Mouse (Mus musculus) bone marrow, adult 2 months (tissue): ENCODE results near the gene Rnf149. TPM values are rescaled to one million over a fixed set of nuclear protein-coding genes. Genes with fewer than 3 reads are reported as not detected.

Experiments
- H3K27ac ChIP-seq: fragments of 200-500 bp; 2 replicates; pipeline ENCODE4 v1.5.1; 2012; ENCODE audit warnings: low read depth, mild to moderate bottlenecking, control low read depth, inconsistent platforms, low read length; ENCODE audit not compliant: control insufficient read depth, poor library complexity, insufficient read depth
- H3K4me1 ChIP-seq: fragments of 200-500 bp; 2 replicates; pipeline ENCODE4 v1.6.1; 2011; ENCODE audit warnings: low read length; ENCODE audit not compliant: control insufficient read depth, insufficient read depth
- H3K4me3 ChIP-seq: fragments of 200-500 bp; replicated peaks from 2 replicates; pipeline ENCODE3; 2011; ENCODE audit warnings: mild to moderate bottlenecking, low read depth, low read length, control low read depth; ENCODE audit not compliant: control insufficient read depth
- CTCF ChIP-seq: fragments of 200-500 bp; IDR thresholded peaks from 2 replicates; pipeline ENCODE4 v1.5.1; 2011; ENCODE audit warnings: low read length, control low read depth; ENCODE audit not compliant: control insufficient read depth, insufficient read depth
- POLR2A ChIP-seq: fragments of 200-500 bp; IDR thresholded peaks from 2 replicates; pipeline ENCODE4 v1.6.1; 2011; ENCODE audit warnings: low read depth, mild to moderate bottlenecking, control low read depth, low read length, borderline replicate concordance; ENCODE audit not compliant: control insufficient read depth
- WGBS: fragments of 180-500 bp; shearing (Covaris S2); methylation state at CpG from one replicate; pipeline ENCODE4 v1.1.7; 2018; 5-methylcytosine and 5-hydroxymethylcytosine counted together
- polyA plus RNA-seq: library from polyadenylated mRNA; stranded (reverse); fragments of >200 nt; gene quantifications from 2 replicates; pipeline ENCODE4 v1.2.4, GENCODE M21; 2011; ENCODE audit warnings: low replicate concordance; ENCODE audit not compliant: missing spikeins, insufficient read depth, insufficient read length

The Rnf149 gene
- polyA plus RNA-seq, 1 experiment = 12.8 TPM

- no peaks in the 10 kb centered on the region for H3K4me1 ChIP-seq
- no peak overlapping the region for H3K27ac ChIP-seq
- H3K4me3 ChIP-seq = no peak overlapping the region
- TF ChIP-seq POLR2A (no peak), CTCF (no peak)
- 58% methylated on average over 2 of the region's 2 CpGs for WGBS
These were observed 30.0 kb downstream of the Rnf149 start for GRCm38 (mm10) chr1:39547238-39547637.

GRCm38 (mm10) chr1:39546160-39546866 lies 30.9 kb downstream of the Rnf149 start:
- TF ChIP-seq CTCF (no peak), POLR2A (no peak)
- Histone ChIP-seq H3K4me3 (no peak overlapping the region), H3K27ac (no peak overlapping the region), H3K4me1 (no peaks in the 10 kb centered on the region)
- 87% methylated on average over 6 of the region's 6 CpGs for WGBS

GRCm38 (mm10) chr1:39545589-39545988 lies 31.6 kb downstream of the Rnf149 start:
- TF ChIP-seq CTCF (no peak), POLR2A (no peak)
- WGBS = 42% methylated on average over 7 of the region's 7 CpGs
- Histone ChIP-seq H3K4me1 (no peaks in the 10 kb centered on the region), H3K4me3 (no peak overlapping the region), H3K27ac (no peak overlapping the region)

- H3K4me3 ChIP-seq = no peak overlapping the region
- no peak for TF ChIP-seq CTCF
- no peak for TF ChIP-seq POLR2A
- no peak overlapping the region for H3K27ac ChIP-seq
- no peaks in the 10 kb centered on the region; the same call in 1 of the 2 replicates for H3K4me1 ChIP-seq
These were observed 36.6 kb downstream of the Rnf149 start for GRCm38 (mm10) chr1:39540592-39540991.

- TF ChIP-seq POLR2A (no peak), CTCF (no peak)
- no peaks in the 10 kb centered on the region; the same call in 1 of the 2 replicates for H3K4me1 ChIP-seq
- H3K27ac ChIP-seq = no peak overlapping the region
- H3K4me3 ChIP-seq = no peak overlapping the region
- WGBS = 87% methylated on average over 10 of the region's 10 CpGs
These were observed 39.4 kb downstream of the Rnf149 start for GRCm38 (mm10) chr1:39537631-39538380.

- 35% methylated on average over 7 of the region's 7 CpGs for WGBS
- H3K4me3 ChIP-seq = peak overlapping the region; percentile 4
- H3K4me1 ChIP-seq = no peaks in the 10 kb centered on the region; the same call in 1 of the 2 replicates
- no peak for TF ChIP-seq CTCF
- H3K27ac ChIP-seq = no peak overlapping the region
These were observed 40.5 kb downstream of the Rnf149 start for GRCm38 (mm10) chr1:39536701-39537100.

- TF ChIP-seq CTCF (no peak), POLR2A (peak; percentile 91)
- peak overlapping the region; percentile 98 for H3K27ac ChIP-seq
- WGBS = under 1% methylated on average over 100 of the region's 100 CpGs
These were observed 41.5 kb downstream of the Rnf149 start for GRCm38 (mm10) chr1:39535515-39536311.

GRCm38 (mm10) chr1:39534831-39535230 lies 42.4 kb downstream of the Rnf149 start, which contains the start of gene Cnot11:
TSS of gene Cnot11 (plus strand) at chr1:39534992.
- TF ChIP-seq CTCF (no peak), POLR2A (no peak)
- 61% methylated on average over 13 of the region's 13 CpGs for WGBS
- Histone ChIP-seq H3K4me1 (peaks cover 1% of the 10 kb centered on the region; the same call in 1 of the 2 replicates), H3K27ac (peak within 1 kb of the TSS; percentile 98), H3K4me3 (peak within 1 kb of the TSS; percentile 91)

More at GRCm38 (mm10) chr1:39535515-39536311, 41.5 kb downstream of the Rnf149 start:
- H3K4me1 ChIP-seq = no peaks in the 10 kb centered on the region; the same call in 1 of the 2 replicates
- H3K4me3 ChIP-seq = peak overlapping the region; percentile 91
